Mouse (Mus musculus) liver, embryonic 11.5 days (tissue): ENCODE data around the gene Chil4. TPM values are rescaled to one million over a fixed set of nuclear protein-coding genes. Genes with fewer than 3 reads are reported as not detected.

Source experiments
- polyA plus RNA-seq: library from polyadenylated mRNA; unstranded; fragments of >200 nt; fragmentation: Nextera tagmentation; extraction: Ambion mirVana; gene quantifications from 2 replicates; pipeline ENCODE4 v1.2.1, GENCODE M21; 2014

Gene Chil4
- polyA plus RNA-seq, 1 experiment from 2014 or later, result not detected

Other genes with a start within 250 kb of the Chil4 start
- gene Ovgp1, start 245.8 kb downstream of the Chil4 start, polyA plus RNA-seq, result 1.0 and 1.7 TPM in 2 replicates
- not detected in 2 replicates for gene Pifo, start 204.9 kb downstream of the Chil4 start, polyA plus RNA-seq
- gene Chil5, start 186.7 kb downstream of the Chil4 start, polyA plus RNA-seq, result not detected in 2 replicates
- gene Chia1, start 106.3 kb downstream of the Chil4 start, polyA plus RNA-seq, result not detected in 2 replicates
- not detected in 2 replicates for gene Chil3, start 51.9 kb downstream of the Chil4 start, polyA plus RNA-seq
- not detected in 2 replicates for gene Chil6, start 186.7 kb upstream of the Chil4 start, polyA plus RNA-seq